Mouse (Mus musculus): Measurements from ENCODE around the gene Fgf15. TPM values are rescaled to one million over a fixed set of nuclear protein-coding genes. Genes with fewer than 3 reads are reported as not detected.

Gene Fgf15
- polyA plus RNA-seq, 1 experiment, result not detected

GRCm38 (mm10) chr7:144928009-144928888 is 31.9 kb downstream of the Fgf15 start:
- no peak for TF ChIP-seq POLR2A (IDR thresholded peaks at IDR 0.05; ENCODE audit: low read depth, low read length)
- TF ChIP-seq CTCF (IDR thresholded peaks at IDR 0.05; ENCODE audit: borderline replicate concordance, insufficient read depth, low read length), result no peak
- Histone ChIP-seq H3K27ac (ENCODE audit: insufficient read depth, low read length) (no peak overlapping the region), H3K4me1 (ENCODE audit: control insufficient read depth, insufficient read depth, low read length) (no peaks in the 10 kb centered on the region), H3K4me3 (ENCODE audit: insufficient read depth, low read length) (no peak overlapping the region)

- Histone ChIP-seq H3K4me1 (ENCODE audit: control insufficient read depth, insufficient read depth, low read length) (no peaks in the 10 kb centered on the region), H3K27ac (ENCODE audit: insufficient read depth, low read length) (no peak overlapping the region), H3K4me3 (ENCODE audit: insufficient read depth, low read length) (no peak overlapping the region)
- TF ChIP-seq POLR2A (IDR thresholded peaks at IDR 0.05; ENCODE audit: low read depth, low read length), result no peak
- TF ChIP-seq CTCF (IDR thresholded peaks at IDR 0.05; ENCODE audit: borderline replicate concordance, insufficient read depth, low read length), result no peak
Measured at GRCm38 (mm10) chr7:144928889-144929210, 32.5 kb downstream of the Fgf15 start.

GRCm38 (mm10) chr7:144929506-144929905 is 33.2 kb downstream of the Fgf15 start:
- Histone ChIP-seq H3K4me3 (ENCODE audit: insufficient read depth, low read length) (no peak overlapping the region), H3K27ac (ENCODE audit: insufficient read depth, low read length) (no peak overlapping the region), H3K4me1 (ENCODE audit: control insufficient read depth, insufficient read depth, low read length) (no peaks in the 10 kb centered on the region)
- TF ChIP-seq POLR2A (IDR thresholded peaks at IDR 0.05; ENCODE audit: low read depth, low read length) (0 out of 2 replicates have a peak, but pooled peaks have one; percentile 21), CTCF (IDR thresholded peaks at IDR 0.05; ENCODE audit: borderline replicate concordance, insufficient read depth, low read length) (no peak)

GRCm38 (mm10) chr7:144929931-144930330 is 33.6 kb downstream of the Fgf15 start:
- Histone ChIP-seq H3K4me1 (ENCODE audit: control insufficient read depth, insufficient read depth, low read length) (no peaks in the 10 kb centered on the region; the same call in 1 of the 2 replicates), H3K27ac (ENCODE audit: insufficient read depth, low read length) (no peak overlapping the region)

GRCm38 (mm10) chr7:144931778-144932177 is 35.4 kb downstream of the Fgf15 start:
- H3K27ac ChIP-seq (ENCODE audit: insufficient read depth, low read length), result no peak overlapping the region
- TF ChIP-seq CTCF (IDR thresholded peaks at IDR 0.05; ENCODE audit: borderline replicate concordance, insufficient read depth, low read length), result peak; percentile 47; the same call in 1 of the 2 replicates
- TF ChIP-seq POLR2A (IDR thresholded peaks at IDR 0.05; ENCODE audit: low read depth, low read length), result no peak
- H3K4me1 ChIP-seq (ENCODE audit: control insufficient read depth, insufficient read depth, low read length), result no peaks in the 10 kb centered on the region; the same call in 1 of the 2 replicates
- H3K4me3 ChIP-seq (ENCODE audit: insufficient read depth, low read length), result no peak overlapping the region

More at GRCm38 (mm10) chr7:144929931-144930330, 33.6 kb downstream of the Fgf15 start:
- TF ChIP-seq POLR2A (IDR thresholded peaks at IDR 0.05; ENCODE audit: low read depth, low read length) (no peak), CTCF (IDR thresholded peaks at IDR 0.05; ENCODE audit: borderline replicate concordance, insufficient read depth, low read length) (no peak)
- no peak overlapping the region for H3K4me3 ChIP-seq (ENCODE audit: insufficient read depth, low read length)

- Histone ChIP-seq H3K4me1 (ENCODE audit: control insufficient read depth, insufficient read depth, low read length) (no peaks in the 10 kb centered on the region; the same call in 1 of the 2 replicates), H3K27ac (ENCODE audit: insufficient read depth, low read length) (no peak overlapping the region), H3K4me3 (ENCODE audit: insufficient read depth, low read length) (no peak overlapping the region)
- TF ChIP-seq POLR2A (IDR thresholded peaks at IDR 0.05; ENCODE audit: low read depth, low read length) (no peak), CTCF (IDR thresholded peaks at IDR 0.05; ENCODE audit: borderline replicate concordance, insufficient read depth, low read length) (no peak)
Measured at GRCm38 (mm10) chr7:144932389-144932937, 36.1 kb downstream of the Fgf15 start.

- Histone ChIP-seq H3K4me3 (ENCODE audit: insufficient read depth, low read length) (no peak overlapping the region), H3K4me1 (ENCODE audit: control insufficient read depth, insufficient read depth, low read length) (no peaks in the 10 kb centered on the region; the same call in 1 of the 2 replicates), H3K27ac (ENCODE audit: insufficient read depth, low read length) (no peak overlapping the region)
- TF ChIP-seq POLR2A (IDR thresholded peaks at IDR 0.05; ENCODE audit: low read depth, low read length) (no peak), CTCF (IDR thresholded peaks at IDR 0.05; ENCODE audit: borderline replicate concordance, insufficient read depth, low read length) (no peak)
Measured at GRCm38 (mm10) chr7:144933336-144933735, 37.0 kb downstream of the Fgf15 start.

- TF ChIP-seq CTCF (IDR thresholded peaks at IDR 0.05; ENCODE audit: borderline replicate concordance, insufficient read depth, low read length) (no peak), POLR2A (IDR thresholded peaks at IDR 0.05; ENCODE audit: low read depth, low read length) (no peak)
- Histone ChIP-seq H3K4me3 (ENCODE audit: insufficient read depth, low read length) (no peak overlapping the region), H3K4me1 (ENCODE audit: control insufficient read depth, insufficient read depth, low read length) (no peaks in the 10 kb centered on the region; the same call in 1 of the 2 replicates), H3K27ac (ENCODE audit: insufficient read depth, low read length) (no peak overlapping the region)
Measured at GRCm38 (mm10) chr7:144933796-144934195, 37.5 kb downstream of the Fgf15 start.

- no peak for TF ChIP-seq CTCF (IDR thresholded peaks at IDR 0.05; ENCODE audit: borderline replicate concordance, insufficient read depth, low read length)
- TF ChIP-seq POLR2A (IDR thresholded peaks at IDR 0.05; ENCODE audit: low read depth, low read length), result no peak
- H3K4me1 ChIP-seq (ENCODE audit: control insufficient read depth, insufficient read depth, low read length), result no peaks in the 10 kb centered on the region; the same call in 1 of the 2 replicates
Measured at GRCm38 (mm10) chr7:144934901-144935300, 38.6 kb downstream of the Fgf15 start.

GRCm38 (mm10) chr7:144935563-144935962 is 39.2 kb downstream of the Fgf15 start:
- Histone ChIP-seq H3K4me1 (ENCODE audit: control insufficient read depth, insufficient read depth, low read length) (no peaks in the 10 kb centered on the region; the same call in 1 of the 2 replicates), H3K4me3 (ENCODE audit: insufficient read depth, low read length) (no peak overlapping the region), H3K27ac (ENCODE audit: insufficient read depth, low read length) (no peak overlapping the region)
- TF ChIP-seq CTCF (IDR thresholded peaks at IDR 0.05; ENCODE audit: borderline replicate concordance, insufficient read depth, low read length) (no peak; the same call in 1 of the 2 replicates), POLR2A (IDR thresholded peaks at IDR 0.05; ENCODE audit: low read depth, low read length) (no peak)

More at GRCm38 (mm10) chr7:144934901-144935300, 38.6 kb downstream of the Fgf15 start:
- Histone ChIP-seq H3K4me3 (ENCODE audit: insufficient read depth, low read length) (no peak overlapping the region), H3K27ac (ENCODE audit: insufficient read depth, low read length) (no peak overlapping the region)
